Mouse (Mus musculus) CD8-positive naive resting alpha-beta T cell, adult 2 months (primary cell): ENCODE measurements around the gene Rad51c.
A peak's percentile ranks its signal among the peaks of the same experiment; 100 is the strongest.
"Not testable (repeated sequence)": the region's sequence is repeated elsewhere in the genome, so short reads cannot be mapped to it uniquely, and the experiment has no call there.

ENCODE experiments used
- DNase-seq, 2 experiments: peaks; one replicate each; pipeline ENCODE4 v3.0.0; 2022; ENCODE audit warnings: low read depth in 2 of 2, low spot score in 2 of 2

Gene Rad51c

GRCm38 (mm10) chr11:87432933-87433669 lies 28.3 kb upstream of the Rad51c start:
- no peak for DNase-seq

DNA sequence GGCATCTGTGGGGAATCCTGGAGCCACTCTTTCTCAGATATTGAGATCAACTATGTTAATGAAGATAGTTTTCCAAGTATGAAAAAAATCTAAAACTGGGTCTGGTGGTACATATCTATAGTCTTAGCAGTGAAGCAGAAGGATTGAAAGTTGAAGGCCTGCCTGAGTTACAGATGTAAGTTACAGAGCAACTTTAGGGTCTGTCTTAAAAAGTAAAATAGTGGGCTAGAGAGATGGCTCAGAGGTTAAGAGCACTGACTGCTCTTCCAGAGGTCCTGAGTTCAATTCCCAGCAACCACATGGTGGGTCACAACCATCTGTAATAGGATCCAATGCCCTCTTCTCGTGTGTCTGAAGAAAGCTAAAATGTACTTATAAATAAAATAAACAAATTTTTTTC lies 27.7 kb upstream of the Rad51c start:
- DNase-seq, result no peak

DNA sequence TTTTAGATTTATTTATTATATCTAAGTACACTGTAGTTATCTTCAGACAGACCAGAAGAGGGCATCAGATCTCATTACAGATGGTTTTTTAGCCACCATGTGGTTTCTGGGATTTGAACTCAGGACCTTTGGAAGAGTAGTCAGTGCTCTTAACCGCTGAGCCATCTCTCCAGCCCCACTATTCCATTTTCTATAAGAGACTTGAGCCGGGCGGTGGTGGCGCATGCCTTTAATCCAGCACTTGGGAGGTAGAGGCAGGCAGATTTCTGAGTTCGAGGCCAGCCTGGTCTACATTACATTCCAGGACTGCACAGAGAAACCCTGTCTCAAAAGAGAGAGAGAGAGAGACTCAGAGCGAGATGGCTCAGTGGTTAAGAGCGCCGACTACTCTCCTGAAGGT lies 27.1 kb upstream of the Rad51c start:
- DNase-seq, result not testable (repeated sequence)

GRCm38 (mm10) chr11:87430374-87430773 lies 25.6 kb upstream of the Rad51c start:
- DNase-seq, result no peak

DNA sequence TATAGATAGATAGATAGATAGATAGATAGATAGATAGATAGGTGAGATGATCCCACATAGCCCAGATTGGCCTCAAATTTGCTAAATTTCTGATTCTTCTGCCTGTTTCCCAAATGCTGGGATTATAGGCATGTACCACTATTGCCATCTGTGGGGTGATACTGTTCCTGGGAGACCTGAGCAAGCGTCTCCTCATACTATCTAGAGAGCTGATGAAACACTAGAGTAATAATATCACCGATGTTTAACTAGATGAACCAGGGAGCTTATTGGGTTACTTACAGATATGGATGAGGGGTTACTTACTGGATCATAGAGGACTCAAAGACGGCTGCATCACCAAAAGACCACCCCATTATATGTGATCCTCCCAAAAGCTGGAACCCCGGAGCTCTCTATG lies 24.6 kb upstream of the Rad51c start:
- DNase-seq, result no peak

DNA sequence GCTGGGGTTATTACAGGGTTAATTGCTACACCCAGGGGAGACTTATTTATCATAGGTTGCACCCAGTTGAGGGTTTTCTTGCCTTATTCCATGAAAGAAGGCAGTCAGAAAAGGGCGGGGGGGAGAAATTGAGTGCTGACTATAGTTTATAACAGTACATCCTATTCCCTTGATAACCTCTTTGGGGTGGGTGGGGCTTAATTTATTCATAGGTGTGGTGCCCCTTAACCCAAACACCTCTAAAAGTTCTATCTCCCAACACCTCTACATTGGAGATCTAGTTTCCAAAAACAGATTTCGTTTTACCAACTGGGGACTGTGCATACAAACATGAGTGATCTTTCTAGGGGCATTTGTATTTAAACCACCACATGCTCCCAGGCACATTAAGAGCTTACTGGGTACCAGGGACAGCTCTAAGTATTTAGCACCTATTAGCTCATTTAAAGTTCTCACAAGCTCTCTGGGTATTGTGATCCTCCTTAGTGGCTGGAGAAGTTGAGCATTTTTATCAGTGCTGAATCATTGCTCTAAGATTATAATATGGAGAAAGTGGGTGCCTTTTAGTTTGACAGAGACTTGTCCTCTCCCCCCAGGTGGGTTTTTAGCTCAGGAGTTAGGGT lies 23.4 kb upstream of the Rad51c start:
- DNase-seq, result no peak

GRCm38 (mm10) chr11:87427273-87428050 lies 22.7 kb upstream of the Rad51c start:
- DNase-seq, result no peak

DNA sequence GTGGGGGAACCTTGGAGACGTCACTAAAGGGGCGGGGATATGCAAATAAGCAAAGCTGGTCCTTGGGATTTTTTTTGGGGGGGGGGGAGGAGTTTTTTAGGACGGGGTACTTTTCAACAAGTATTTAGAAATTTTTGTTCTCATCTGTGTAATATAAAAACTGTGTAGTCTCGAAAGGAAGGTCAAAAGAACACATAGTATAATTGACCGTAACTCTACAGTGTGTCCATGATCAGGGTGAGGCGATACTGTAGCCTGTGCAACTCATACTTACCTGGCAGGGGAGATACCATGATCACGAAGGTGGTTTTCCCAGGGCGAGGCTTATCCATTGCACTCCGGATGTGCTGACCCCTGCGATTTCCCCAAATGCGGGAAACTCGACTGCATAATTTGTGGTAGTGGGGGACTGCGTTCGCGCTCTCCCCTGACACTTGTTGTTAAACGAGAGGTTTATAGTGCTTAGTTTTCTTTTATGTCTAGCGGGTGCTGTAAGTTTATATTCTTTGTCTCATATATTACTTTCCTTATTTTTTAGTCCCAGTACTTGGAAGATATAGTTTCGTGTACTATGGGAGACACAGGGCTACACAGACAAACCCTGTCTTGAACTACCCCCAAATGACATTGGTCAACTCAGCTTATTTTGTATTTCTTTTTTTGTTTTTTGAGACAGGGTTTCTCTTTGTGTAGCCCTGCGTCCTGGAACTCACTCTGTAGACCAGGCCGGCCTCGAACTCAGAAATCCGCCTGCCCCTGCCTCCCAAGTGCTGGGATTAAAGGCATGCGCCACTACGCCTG lies 21.9 kb upstream of the Rad51c start:
- peak; percentile 82 to 86 for DNase-seq

GRCm38 (mm10) chr11:87426121-87426449 lies 21.3 kb upstream of the Rad51c start:
- DNase-seq, result no peak

GRCm38 (mm10) chr11:87423551-87424325 lies 19.0 kb upstream of the Rad51c start:
- no peak for DNase-seq

GRCm38 (mm10) chr11:87422511-87423340 lies 18.0 kb upstream of the Rad51c start:
- peak; percentile 84 to 85 for DNase-seq

DNA sequence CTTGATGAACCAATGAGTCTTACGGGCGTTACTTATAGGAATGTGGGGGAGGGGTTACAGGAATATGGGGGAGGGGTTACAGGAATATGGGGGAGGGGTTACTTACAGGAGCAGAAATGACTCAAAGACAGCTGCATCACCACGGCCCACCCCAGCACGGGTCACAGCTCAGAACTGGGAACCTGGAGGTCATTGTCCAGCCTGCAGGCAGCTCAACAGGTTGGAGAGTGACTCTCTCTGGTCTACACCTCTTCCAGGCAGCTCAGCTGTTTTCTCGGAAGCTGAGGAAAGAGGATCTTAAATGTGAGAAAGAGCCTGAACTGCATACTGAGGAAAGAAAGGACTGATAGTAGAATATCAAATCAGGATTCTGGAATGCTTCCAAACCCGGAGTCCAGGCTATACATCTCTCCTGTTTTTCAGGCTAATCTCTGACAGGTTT lies 17.0 kb upstream of the Rad51c start:
- no peak for DNase-seq

DNA sequence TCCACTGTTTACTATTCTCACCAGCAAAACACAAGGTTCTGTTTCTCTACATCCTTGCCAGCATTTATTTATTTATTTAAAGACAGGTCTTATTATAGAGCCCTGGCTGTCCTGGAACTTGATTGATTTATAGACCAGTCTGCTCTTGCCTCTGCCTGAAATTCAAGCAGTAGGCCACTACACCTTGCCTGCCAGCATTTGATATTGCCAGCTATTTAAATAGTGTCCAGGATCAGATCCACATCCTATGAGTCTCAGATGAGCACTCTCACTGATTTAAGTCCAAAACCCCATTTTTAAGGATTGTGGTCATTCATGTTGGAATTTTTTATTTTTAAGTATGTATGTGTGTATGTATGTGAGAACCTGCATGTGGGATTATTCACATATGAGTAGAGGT lies 16.1 kb upstream of the Rad51c start:
- DNase-seq, result no peak

GRCm38 (mm10) chr11:87416120-87416519 lies 11.4 kb upstream of the Rad51c start:
- no peak for DNase-seq

DNA sequence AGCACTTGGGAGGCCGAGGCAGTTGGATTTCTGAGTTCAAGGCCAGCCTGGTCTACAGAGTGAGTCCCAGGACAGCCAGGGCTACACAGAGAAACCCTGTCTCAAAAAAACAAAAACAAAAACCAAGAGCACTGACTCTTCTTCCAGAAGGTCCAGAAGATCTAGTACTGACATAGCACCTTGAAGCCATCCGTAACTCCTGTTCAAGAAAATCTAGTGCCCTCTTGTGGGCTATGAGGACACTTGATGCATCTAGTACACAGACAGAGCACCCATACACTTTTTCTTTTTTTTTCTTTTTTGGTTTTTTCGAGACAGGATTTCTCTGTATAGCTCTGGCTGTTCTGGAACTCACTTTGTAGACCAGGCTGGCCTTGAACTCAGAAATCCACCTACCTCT lies 8.7 kb upstream of the Rad51c start:
- not testable (repeated sequence) for DNase-seq

DNA sequence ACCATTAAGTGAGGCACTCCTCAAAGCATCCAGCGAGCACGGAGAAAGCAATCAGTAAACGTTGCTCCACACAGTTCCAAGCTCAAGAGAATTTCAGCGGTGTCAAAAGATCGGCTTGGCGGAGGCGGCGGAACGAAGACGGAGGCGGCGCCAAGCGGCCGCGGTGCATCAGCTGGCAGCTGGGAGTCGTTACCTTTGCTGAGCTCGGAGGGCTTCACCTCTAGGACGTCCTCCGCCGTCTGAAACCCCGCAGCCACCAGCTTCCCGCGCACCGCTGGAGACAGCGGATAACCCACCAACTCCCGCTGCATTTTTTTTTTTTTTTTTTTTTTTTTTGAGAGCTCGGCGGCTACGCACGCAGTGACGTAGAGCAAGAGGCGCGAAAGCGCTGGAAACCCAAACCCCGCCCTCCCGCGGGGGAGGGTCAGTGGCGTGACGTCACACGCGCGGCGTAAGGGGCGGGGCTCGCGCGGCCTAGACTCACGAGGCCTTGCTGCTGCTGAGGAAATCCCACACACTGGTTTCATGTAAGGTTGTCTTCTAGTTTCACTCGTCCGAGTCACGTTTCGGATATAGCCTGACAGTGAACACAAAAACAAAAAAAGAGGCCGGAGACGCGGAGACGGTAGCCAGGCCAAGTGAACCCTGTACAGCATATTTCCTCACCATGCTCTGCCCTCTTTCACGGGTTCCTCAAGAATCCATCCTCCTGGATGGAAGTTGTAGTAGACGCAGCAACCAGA lies 472 bp downstream of the Rad51c start:
- peak; percentile 98 to 99 for DNase-seq

- no peak for DNase-seq
These were observed 6.4 kb downstream of the Rad51c start for GRCm38 (mm10) chr11:87398402-87398801.

GRCm38 (mm10) chr11:87393855-87394254 lies 10.9 kb downstream of the Rad51c start:
- peak in 1 of 2 experiments; percentile 14 for DNase-seq

GRCm38 (mm10) chr11:87385676-87386075 lies 19.1 kb downstream of the Rad51c start:
- no peak for DNase-seq
